Mouse (Mus musculus) T-helper 2 cell (primary cell): ENCODE results near the gene Grb7.

ENCODE experiments used
- in situ Hi-C: fragments of 300-600 bp; cut with MboI, MseI; formaldehyde crosslinking; loops from one replicate; pipeline ENCODE4 v1.15.1; 2025; ENCODE audit warnings: high pct_unique_total_duplicates

The Grb7 gene

GRCm38 (mm10) chr11:98497388-98498288 lies 51.4 kb downstream of the Grb7 start:
- in situ Hi-C loops: no loop called here

- in situ Hi-C loops: no loop called here
These were observed 58.7 kb downstream of the Grb7 start for GRCm38 (mm10) chr11:98504926-98505325.
